ENCODE assay signal across 7 mouse cellular contexts in genomic region chrX:106187737-106188136, GRCm38 (mm10). TPM values are rescaled to one million over a fixed set of nuclear protein-coding genes. Genes with fewer than 3 reads are reported as not detected.
DNase-seq lines count a peak whose midpoint lies in the region; ATAC-seq and TF ChIP-seq lines count a peak whose summit lies in the region.

No protein-coding gene starts in this region.

- H3K4me1 ChIP-seq in cortical plate, adult 2 months (ENCODE audit: control insufficient read depth, insufficient read depth, low read length), result peaks cover 3% of the 10 kb centered on the region; the same call in 1 of the 2 replicates
- peaks cover 19% of the 10 kb centered on the region for H3K4me1 ChIP-seq in heart, embryonic 13.5 days

- H3K27me3 ChIP-seq in heart, embryonic 13.5 days (replicated peaks), result no peaks in the 10 kb centered on the region

- H3K9me3 ChIP-seq in heart, embryonic 13.5 days, result no peaks in the 10 kb centered on the region

- DNase-seq in R1 (ENCODE audit: low read depth, low spot score), result peak; percentile 31
- peak; percentile 36 for DNase-seq in kidney, postnatal 10 days
- peak; percentile 17 to 70 for DNase-seq in spleen, postnatal 4 days (ENCODE audit: low spot score in 2 of 2)

- TF ChIP-seq CTCF in cortical plate, adult 2 months (IDR thresholded peaks at IDR 0.05; ENCODE audit: extremely low read depth, insufficient read depth, low read length), result no peak

- no peak for TF ChIP-seq POLR2A in cortical plate, adult 2 months (IDR thresholded peaks at IDR 0.05; ENCODE audit: extremely low read depth, insufficient read depth, low read length)

- WGBS in heart, embryonic 13.5 days, result 11% methylated on average over 12 of the region's 12 CpGs
- 24% methylated on average over 9 of the region's 12 CpGs for WGBS in macrophage (ENCODE audit: missing documents)

- H3K4me2 ChIP-seq in heart, embryonic 13.5 days, result peak overlapping the region; percentile 69

- H3K36me3 ChIP-seq in heart, embryonic 13.5 days, result peaks cover 15% of the 10 kb centered on the region
- no peaks in the 10 kb centered on the region for H3K36me3 ChIP-seq in macrophage (ENCODE audit: inconsistent target)

- H3K4me3 ChIP-seq in cortical plate, adult 2 months (ENCODE audit: insufficient read depth, low read length), result peak overlapping the region; percentile 88
- peak overlapping the region; percentile 61 for H3K4me3 ChIP-seq in heart, embryonic 13.5 days
- H3K4me3 ChIP-seq in macrophage (ENCODE audit: inconsistent target), result peak overlapping the region; percentile 69

- peak overlapping the region; percentile 82 for H3K27ac ChIP-seq in cortical plate, adult 2 months (ENCODE audit: insufficient read depth, low read length)
- H3K27ac ChIP-seq in heart, embryonic 13.5 days (replicated peaks), result peak overlapping the region; percentile 84
- peak overlapping the region; percentile 79 for H3K27ac ChIP-seq in macrophage

- peak overlapping the region; percentile 80 for H3K9ac ChIP-seq in heart, embryonic 13.5 days

- peaks cover 53% of the 10 kb centered on the region for H3K79me2 ChIP-seq in macrophage (ENCODE audit: inconsistent target)

- peak; percentile 19 for ATAC-seq in CD4-positive, CD25-positive, alpha-beta regulatory T cell, adult 4 months
- no peak for ATAC-seq in heart, embryonic 13.5 days (ENCODE audit: extremely low read depth, insufficient number of reproducible peaks, low FRiP score, low TSS enrichment)

RNA-seq across cellular contexts. Expression of gene Pgk1, which starts 0.8 kb away (rescaled TPM):
- 100 to 1,000 TPM; 128 to 183 TPM for polyA plus RNA-seq in CD4-positive, CD25-positive, alpha-beta regulatory T cell, adult 4 months (2017; shearing (Covaris generic))
- polyA plus RNA-seq in cortical plate, adult 2 months (2012; rRNA removed), result 468 and 503 TPM in 2 replicates
- polyA plus RNA-seq in heart, embryonic 13.5 days (2015; fragmentation: Nextera tagmentation; extraction: Ambion mirVana), result 660 and 731 TPM in 2 replicates
- 10 to 100 TPM; 10.9 to 46.8 (median 20.4) TPM for total RNA-seq in macrophage (2018; cell fraction: chromatin; rRNA removed)
- 100 to 1,000 TPM; 184 to 321 (median 261) TPM for total RNA-seq in macrophage (2018; cell fraction: cytosol; rRNA removed)
- 100 to 1,000 TPM in 9 of 26 experiments, 10 to 100 TPM in 17; 54.4 to 191 (median 92.7) TPM for total RNA-seq in macrophage (2018; cell fraction: nucleus; rRNA removed)
- polyA plus RNA-seq in macrophage (2018), result 180 to 539 TPM (median 250 TPM) in 3 replicates

RNA-seq across cellular contexts. Expression of gene Taf9b, which starts 33.2 kb away (rescaled TPM):
- 10 to 100 TPM; 44.2 to 52.8 TPM for polyA plus RNA-seq in CD4-positive, CD25-positive, alpha-beta regulatory T cell, adult 4 months (2017; shearing (Covaris generic))
- 26.6 and 29.2 TPM in 2 replicates for polyA plus RNA-seq in cortical plate, adult 2 months (2012; rRNA removed)
- polyA plus RNA-seq in heart, embryonic 13.5 days (2015; fragmentation: Nextera tagmentation; extraction: Ambion mirVana), result 18.1 and 19.7 TPM in 2 replicates
- 1 to 10 TPM in 8 of 26 experiments, under 1 TPM in 13, not detected in 5; 0.30 to 2.9 (median 0.79) TPM for total RNA-seq in macrophage (2018; cell fraction: chromatin; rRNA removed)
- 10 to 100 TPM in 12 of 26 experiments, 1 to 10 TPM in 14; 5.5 to 14.7 (median 9.1) TPM for total RNA-seq in macrophage (2018; cell fraction: cytosol; rRNA removed)
- total RNA-seq in macrophage (2018; cell fraction: nucleus; rRNA removed), result 1 to 10 TPM in 24 of 26 experiments, under 1 TPM in 2; 0.76 to 7.2 (median 2.1) TPM
- 11.9 to 22.7 TPM (median 13.2 TPM) in 3 replicates for polyA plus RNA-seq in macrophage (2018)

RNA-seq across cellular contexts. Expression of gene Tlr13, which starts 44.7 kb away (rescaled TPM):
- polyA plus RNA-seq in CD4-positive, CD25-positive, alpha-beta regulatory T cell, adult 4 months (2017; shearing (Covaris generic)), result not detected
- 1.2 and 1.3 TPM in 2 replicates for polyA plus RNA-seq in cortical plate, adult 2 months (2012; rRNA removed)
- 0.33 and 0.35 TPM in 2 replicates for polyA plus RNA-seq in heart, embryonic 13.5 days (2015; fragmentation: Nextera tagmentation; extraction: Ambion mirVana)
- total RNA-seq in macrophage (2018; cell fraction: chromatin; rRNA removed), result 100 to 1,000 TPM in 6 of 26 experiments, 10 to 100 TPM in 20; 10.6 to 117 (median 74.4) TPM
- 100 to 1,000 TPM; 155 to 306 (median 211) TPM for total RNA-seq in macrophage (2018; cell fraction: cytosol; rRNA removed)
- total RNA-seq in macrophage (2018; cell fraction: nucleus; rRNA removed), result 100 to 1,000 TPM in 24 of 26 experiments, 10 to 100 TPM in 2; 54.0 to 337 (median 209) TPM
- 156 to 374 TPM (median 283 TPM) in 3 replicates for polyA plus RNA-seq in macrophage (2018)

Comparison
In these comparisons a context has a peak if more than half of its experiments do, and no peak if none do; other contexts are left out.
1. RNA of gene Tlr13, which starts 44.7 kb away (polyA plus RNA-seq): 156 to 374 TPM in macrophage; 1.2 to 1.3 TPM in cortical plate, adult 2 months, 0.33 to 0.35 TPM in heart, embryonic 13.5 days and not detected in CD4-positive, CD25-positive, alpha-beta regulatory T cell, adult 4 months; every median in the first group is over 10 times any median in the second.
2. Peak in every context shown above with its lines, with median percentiles within 50 percentile points of each other: DNase-seq, H3K27ac ChIP-seq and H3K4me3 ChIP-seq.